Mouse (Mus musculus) liver, embryonic 14.5 days (tissue): ENCODE measurements around the gene Ppil6. TPM values are rescaled to one million over a fixed set of nuclear protein-coding genes. Genes with fewer than 3 reads are reported as not detected.
"Not testable (repeated sequence)": the region's sequence is repeated elsewhere in the genome, so short reads cannot be mapped to it uniquely, and the experiment has no call there.

Experiments
- ATAC-seq: fragments of 200-750 bp; cut with Nextera tagmentation; 2 replicates; pipeline ENCODE4 v1.8.0; 2017; ENCODE audit warnings: moderate number of reproducible peaks, mild to moderate bottlenecking, moderate library complexity; ENCODE audit not compliant: insufficient read depth
- DNase-seq, 3 experiments: peaks; one replicate each; pipeline ENCODE4 v3.0.0-alpha.2; 2012 to 2013; ENCODE audit warnings: low read depth in 3 of 3, low spot score in 3 of 3
- H3K27ac ChIP-seq: fragments of 300-500 bp; sonication (generic); 2 replicates; pipeline ENCODE4 v1.5.1; 2014; ENCODE audit warnings: moderate library complexity, mild to moderate bottlenecking, control low read depth, inconsistent platforms
- H3K27me3 ChIP-seq: fragments of 300-500 bp; sonication (generic); 2 replicates; pipeline ENCODE4 v1.6.1; 2014; ENCODE audit warnings: mild to moderate bottlenecking, low read length, moderate library complexity; ENCODE audit not compliant: control insufficient read depth, insufficient read depth
- H3K36me3 ChIP-seq: fragments of 300-500 bp; sonication (generic); replicated peaks from 2 replicates; pipeline ENCODE4 v1.6.1; 2014; ENCODE audit warnings: low read depth; ENCODE audit not compliant: control insufficient read depth, insufficient read depth
- H3K4me1 ChIP-seq, 2 experiments: fragments of 200-500 bp in 1 of 2; fragments of 300-500 bp in 1 of 2; sonication (generic) in 1 of 2; replicated peaks; 2 replicates each; pipeline ENCODE4 v1.6.1; 2012 to 2014; ENCODE audit warnings: antibody characterized with exemption in 1 of 2, inconsistent platforms in 1 of 2, low read length in 1 of 2; ENCODE audit not compliant: control insufficient read depth in 2 of 2, insufficient read depth in 2 of 2
- H3K4me2 ChIP-seq: fragments of 300-500 bp; sonication (generic); 2 replicates; pipeline ENCODE4 v1.6.1; 2014; ENCODE audit warnings: low read depth, mild to moderate bottlenecking, control low read depth, moderate library complexity
- H3K4me3 ChIP-seq, 2 experiments: fragments of 200-500 bp in 1 of 2; fragments of 300-500 bp in 1 of 2; sonication (generic) in 1 of 2; 2 replicates each; pipeline ENCODE4 v1.5.1; 2012 to 2014; ENCODE audit warnings: low read depth in 2 of 2, low read length in 2 of 2, mild to moderate bottlenecking in 2 of 2, control low read depth in 1 of 2, inconsistent platforms in 1 of 2, moderate library complexity in 1 of 2; ENCODE audit not compliant: insufficient read depth in 1 of 2
- H3K9ac ChIP-seq: fragments of 300-500 bp; sonication (generic); replicated peaks from 2 replicates; pipeline ENCODE4 v1.6.1; 2014; ENCODE audit warnings: mild to moderate bottlenecking, control low read depth, moderate library complexity
- H3K9me3 ChIP-seq: fragments of 300-500 bp; sonication (generic); 2 replicates; pipeline ENCODE4 v1.6.1; 2016; ENCODE audit warnings: low read length, mixed read lengths; ENCODE audit not compliant: control insufficient read depth
- CTCF ChIP-seq: IDR thresholded peaks from 2 replicates; pipeline ENCODE4 v1.5.1; 2016; ENCODE audit warnings: antibody characterized with exemption, low read depth, control low read depth
- EP300 ChIP-seq: IDR thresholded peaks from 2 replicates; pipeline ENCODE4 v1.6.1; 2016; ENCODE audit warnings: antibody characterized with exemption, low read depth
- WGBS: fragments of 180-500 bp; shearing (Covaris S2); extraction: QIAGEN DNeasy Blood & Tissue Kit; methylation state at CpG from one replicate; pipeline ENCODE4 v1.1.7; 2014; ENCODE audit not compliant: insufficient replicate concordance; 5-methylcytosine and 5-hydroxymethylcytosine counted together
- polyA plus RNA-seq, 2 experiments: library from polyadenylated mRNA; depleted of rRNA in 1 of 2; stranded (reverse) in 1 of 2; unstranded in 1 of 2; fragments of >200 nt; fragmentation: Nextera tagmentation in 1 of 2; extraction: Ambion mirVana in 1 of 2; gene quantifications; 2 replicates each; pipeline versions ENCODE4 v1.2.1 to v1.2.3; 2012 to 2014

Gene Ppil6
- polyA plus RNA-seq, 2 experiments = not detected

DNA sequence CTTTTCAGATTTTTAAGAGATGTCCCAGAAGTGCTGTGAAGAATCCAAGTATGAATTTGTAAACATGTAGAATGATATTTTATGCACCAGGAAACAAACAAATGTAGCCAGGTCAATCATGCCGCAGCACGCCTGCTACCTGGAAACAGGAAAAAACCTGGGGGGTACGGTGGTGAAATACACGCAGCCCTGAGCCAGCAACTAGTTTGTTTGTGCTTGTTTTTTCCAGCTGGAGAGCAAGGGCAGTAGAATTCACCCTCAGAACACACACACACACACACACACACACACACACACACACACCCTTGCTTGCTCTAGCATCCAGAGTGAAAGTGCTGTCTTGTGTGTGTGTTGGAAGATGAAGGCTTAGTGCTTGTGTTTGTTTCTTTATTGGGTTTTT, 872 bp downstream of the Ppil6 start:
- Histone ChIP-seq H3K9ac (no peak overlapping the region), H3K4me3 (no peak overlapping the region), H3K9me3 (no peaks in the 10 kb centered on the region), H3K36me3 (no peaks in the 10 kb centered on the region), H3K27ac (no peak overlapping the region), H3K27me3 (no peaks in the 10 kb centered on the region; the same call in 1 of the 2 replicates), H3K4me2 (no peak overlapping the region; the same call in 1 of the 2 replicates), H3K4me1 (peaks cover 2 to 6% of the 10 kb centered on the region in 2 experiments; a peak in 1 of 4 replicates)
- WGBS = 38% methylated on average over 4 of the region's 4 CpGs
- ATAC-seq = no peak
- no peak for DNase-seq
- TF ChIP-seq EP300 = no peak
- no peak for TF ChIP-seq CTCF

DNA sequence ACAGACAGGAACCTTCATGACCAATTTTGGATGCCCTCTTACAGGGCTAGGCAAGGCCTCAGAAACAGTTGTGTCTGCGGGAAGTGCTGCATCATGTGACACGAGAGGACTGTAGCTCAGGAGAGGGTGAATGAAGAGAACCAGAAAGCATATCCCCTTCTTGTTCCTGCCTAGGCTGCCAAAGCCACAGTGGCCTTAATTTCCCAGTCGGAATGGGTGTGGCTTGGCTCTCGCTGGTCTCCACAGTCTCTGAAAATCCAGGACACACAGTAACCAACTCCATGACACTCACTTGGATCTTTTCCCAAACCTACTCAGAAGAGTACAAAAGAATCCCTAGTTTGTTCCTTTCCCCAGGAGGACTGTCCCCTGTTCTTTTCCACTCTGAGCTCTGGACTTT, 10.7 kb downstream of the Ppil6 start:
- Histone ChIP-seq H3K4me1 (no peaks in the 10 kb centered on the region), H3K4me3 (no peak overlapping the region), H3K9me3 (no peaks in the 10 kb centered on the region), H3K27me3 (no peaks in the 10 kb centered on the region), H3K9ac (no peak overlapping the region), H3K36me3 (no peaks in the 10 kb centered on the region), H3K27ac (no peak overlapping the region), H3K4me2 (no peak overlapping the region)
- WGBS = 57% methylated on average over 4 of the region's 4 CpGs
- no peak for TF ChIP-seq EP300
- TF ChIP-seq CTCF = no peak
- DNase-seq (no peak), ATAC-seq (no peak)

DNA sequence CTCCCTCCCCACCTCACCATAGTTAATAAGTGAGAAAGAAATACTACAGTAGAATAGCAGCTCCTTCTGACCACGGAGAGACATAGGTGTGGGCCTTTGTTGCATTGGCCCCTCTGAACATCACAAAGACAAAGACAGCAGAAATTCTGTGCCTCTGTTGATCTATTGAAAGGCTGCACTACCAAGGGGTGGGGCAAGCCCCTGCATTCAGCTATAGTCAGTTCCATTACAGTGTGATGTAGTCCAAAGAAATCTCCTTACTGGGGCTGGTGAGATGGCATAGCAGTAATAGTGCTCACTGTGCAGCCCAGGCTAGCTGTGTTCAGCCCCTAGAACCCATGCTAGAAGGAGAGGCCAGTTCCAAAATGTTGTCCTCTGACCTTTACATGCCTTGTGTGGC, 14.8 kb downstream of the Ppil6 start:
- H3K9me3 ChIP-seq = no peaks in the 10 kb centered on the region
- DNase-seq = no peak
- H3K4me3 ChIP-seq = no peak overlapping the region
- WGBS = 65% methylated on average over 1 of the region's 1 CpGs
- no peaks in the 10 kb centered on the region for H3K27me3 ChIP-seq
- ATAC-seq = no peak
- TF ChIP-seq CTCF = no peak
- no peak for TF ChIP-seq EP300
- H3K27ac ChIP-seq = no peak overlapping the region
- H3K36me3 ChIP-seq = no peaks in the 10 kb centered on the region
- no peak overlapping the region for H3K9ac ChIP-seq
- no peaks in the 10 kb centered on the region for H3K4me1 ChIP-seq
- H3K4me2 ChIP-seq = no peak overlapping the region

DNA sequence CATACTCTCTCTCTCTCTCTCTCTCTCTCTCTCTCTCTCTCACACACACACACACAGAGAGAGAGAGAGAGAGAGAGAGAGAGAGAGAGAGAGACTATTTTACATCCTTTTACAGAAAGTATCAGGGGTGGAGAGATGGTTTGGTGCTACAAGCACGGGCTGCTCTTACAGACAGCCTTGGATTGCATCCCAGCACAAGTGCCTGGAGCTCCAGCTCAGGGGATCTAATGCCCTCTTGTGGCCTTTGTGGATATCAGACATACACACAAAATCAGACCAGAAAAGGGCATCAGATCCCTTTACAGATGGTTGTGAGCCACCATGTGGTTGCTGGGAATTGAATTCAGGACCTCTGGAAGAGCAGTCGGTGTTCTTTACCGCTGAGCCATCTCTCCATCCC, 15.2 kb downstream of the Ppil6 start:
- not testable (repeated sequence) for H3K27me3 ChIP-seq, ATAC-seq
- peak in 1 of 3 experiments; percentile 39 for DNase-seq

DNA sequence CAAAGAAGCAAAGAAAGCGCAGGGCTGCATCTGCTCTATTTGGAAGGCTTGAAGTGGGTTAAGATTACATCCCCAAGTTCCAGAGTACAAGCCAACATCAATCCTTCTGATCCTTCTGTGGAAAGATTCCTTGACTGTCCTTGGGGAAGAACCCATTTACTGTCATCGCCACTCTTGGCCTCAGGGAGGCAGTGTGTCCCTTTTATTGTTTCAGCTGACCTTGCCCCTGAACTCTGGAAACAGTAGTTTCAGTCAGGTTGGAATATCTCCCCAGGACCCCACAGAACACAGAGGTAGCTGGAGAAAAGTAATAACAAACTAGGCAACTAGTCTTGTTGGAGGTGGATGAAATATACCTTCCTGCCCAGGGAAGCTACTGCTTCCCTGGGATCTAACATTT, 18.9 kb downstream of the Ppil6 start:
- no peak overlapping the region for H3K4me3 ChIP-seq
- no peak overlapping the region for H3K27ac ChIP-seq
- no peak overlapping the region for H3K9ac ChIP-seq
- DNase-seq (no peak), ATAC-seq (no peak)
- H3K36me3 ChIP-seq = no peaks in the 10 kb centered on the region
- 41% methylated on average over 2 of the region's 2 CpGs for whole genome bisulfite sequencing
- H3K4me1 ChIP-seq = no peaks in the 10 kb centered on the region
- H3K9me3 ChIP-seq = no peaks in the 10 kb centered on the region
- H3K27me3 ChIP-seq = no peaks in the 10 kb centered on the region
- TF ChIP-seq CTCF (peak; percentile 58), EP300 (no peak)
- no peak overlapping the region for H3K4me2 ChIP-seq

More for the DNA sequence above, 15.2 kb downstream of the Ppil6 start:
- H3K9me3 ChIP-seq, H3K4me2 ChIP-seq, H3K9ac ChIP-seq, H3K36me3 ChIP-seq, H3K27ac ChIP-seq, H3K4me1 ChIP-seq, H3K4me3 ChIP-seq: not testable (repeated sequence)
- TF ChIP-seq CTCF = peak; percentile 78
- WGBS = 8% methylated on average over 3 of the region's 3 CpGs
